17 mouse cellular contexts compared by ENCODE assay signal in the genomic region with DNA sequence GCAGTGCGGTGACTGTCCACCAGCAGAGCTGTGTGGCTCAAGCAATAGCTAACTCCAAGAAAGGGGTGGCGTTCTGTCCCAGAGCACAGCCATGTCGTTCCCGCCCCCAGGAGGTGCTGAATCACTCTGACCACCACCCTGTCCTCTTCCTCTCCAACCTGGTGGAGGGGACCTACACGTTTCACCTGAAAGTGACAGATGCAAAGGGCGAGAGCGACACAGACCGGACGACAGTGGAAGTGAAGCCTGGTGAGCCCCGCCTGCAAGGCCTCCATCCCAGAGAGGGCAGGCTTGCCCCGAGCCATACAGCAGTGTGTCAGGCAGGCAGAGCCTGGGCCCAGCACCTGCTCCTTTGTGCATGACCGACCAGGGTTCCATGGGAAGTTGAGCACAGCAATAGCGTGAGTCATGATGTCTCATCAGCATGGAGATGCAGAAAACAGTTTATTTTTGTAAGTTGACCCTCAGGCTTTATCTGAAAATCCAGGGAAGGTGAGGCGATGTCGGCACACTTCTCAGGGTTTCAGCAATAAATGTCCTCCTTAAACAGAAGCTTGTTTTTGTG.
DNase-seq lines count a peak whose midpoint lies in the region.
"Had no signal": no experiment of that assay in that cellular context is flagged by ENCODE, and none has a peak within 500 bp of the region (broad histone marks: within the 10 kb centered on the region; RNA-seq: fewer than 3 reads in every experiment).

No protein-coding gene starts in this region.

- DNase-seq in adrenal gland, adult 2 months = peak; percentile 53
- no peak for DNase-seq in adrenal gland, postnatal 10 days
- DNase-seq in 3134 (ENCODE audit: extremely low read depth, insufficient read length, low spot score) (peak; percentile 82), ES-CJ7 (ENCODE audit: low read depth, low spot score) (peak; percentile 31)
- peak; percentile 34 for DNase-seq in adrenal gland, postnatal 25 days
- DNase-seq in right cerebral cortex, postnatal 10 days (ENCODE audit: low spot score in 2 of 2) = no peak
- DNase-seq in spleen, adult 12 weeks (ENCODE audit: low spot score) = no peak
- DNase-seq in kidney, adult 11 months = no peak
- DNase-seq: B cell, adult 2 months; cerebellum, adult 9-10 months; heart, postnatal 36 days; layer of hippocampus, postnatal 36 days; liver, embryonic 13.5 days; lung, embryonic 14.5 days; lung, postnatal 4 days; spleen, adult 18-20 months; thymus, adult 2 months had no signal

Comparison
In these comparisons a context has a peak if more than half of its experiments do, and no peak if none do; other contexts are left out.
1. DNase-seq: peak in adrenal gland, adult 2 months (single experiment), 3134 (single experiment), ES-CJ7 (single experiment) and adrenal gland, postnatal 25 days (single experiment); none in adrenal gland, postnatal 10 days (single experiment), right cerebral cortex, postnatal 10 days (0 of 2), spleen, adult 12 weeks (single experiment) and kidney, adult 11 months (single experiment).